Mouse (Mus musculus) lung, embryonic 14.5 days (tissue): Measurements from ENCODE around the gene Slc7a1. TPM values are rescaled to one million over a fixed set of nuclear protein-coding genes. Genes with fewer than 3 reads are reported as not detected.

Experiments used
- ATAC-seq: fragments of 200-750 bp; cut with Nextera tagmentation; 2 replicates; pipeline ENCODE4 v1.8.0; 2017; ENCODE audit warnings: mild to moderate bottlenecking, moderate TSS enrichment, moderate library complexity; ENCODE audit not compliant: insufficient read depth
- DNase-seq: peaks from one replicate; pipeline ENCODE4 v3.0.0-alpha.2; 2015
- H3K27ac ChIP-seq: fragments of 300-500 bp; sonication (generic); 2 replicates; pipeline ENCODE4 v1.5.1; 2014; ENCODE audit warnings: low read depth, mild to moderate bottlenecking, moderate library complexity
- H3K27me3 ChIP-seq: fragments of 300-500 bp; sonication (generic); 2 replicates; pipeline ENCODE4 v1.6.1; 2014; ENCODE audit warnings: low read length, control low read depth; ENCODE audit not compliant: insufficient read depth
- H3K36me3 ChIP-seq: fragments of 300-500 bp; sonication (generic); 2 replicates; pipeline ENCODE4 v1.6.1; 2014; ENCODE audit warnings: control low read depth; ENCODE audit not compliant: insufficient read depth
- H3K4me1 ChIP-seq: fragments of 300-500 bp; sonication (generic); 2 replicates; pipeline ENCODE4 v1.6.1; 2014; ENCODE audit warnings: antibody characterized with exemption, control low read depth; ENCODE audit not compliant: insufficient read depth
- H3K4me2 ChIP-seq: fragments of 300-500 bp; sonication (generic); 2 replicates; pipeline ENCODE4 v1.6.1; 2014; ENCODE audit warnings: mild to moderate bottlenecking
- H3K4me3 ChIP-seq: fragments of 300-500 bp; sonication (generic); 2 replicates; pipeline ENCODE4 v1.5.1; 2014; ENCODE audit warnings: low read depth, low read length
- H3K9ac ChIP-seq: fragments of 300-500 bp; sonication (generic); 2 replicates; pipeline ENCODE4 v1.6.1; 2014
- H3K9me3 ChIP-seq: fragments of 300-500 bp; sonication (generic); 2 replicates; pipeline ENCODE4 v1.6.1; 2016; ENCODE audit warnings: low read depth, low read length, control low read depth
- CTCF ChIP-seq: IDR thresholded peaks from 2 replicates; pipeline ENCODE4 v1.5.1; 2016; ENCODE audit warnings: antibody characterized with exemption, low read depth
- WGBS: fragments of 180-500 bp; shearing (Covaris S2); extraction: QIAGEN DNeasy Blood & Tissue Kit; methylation state at CpG from one replicate; pipeline ENCODE4 v1.1.7; 2014; 5-methylcytosine and 5-hydroxymethylcytosine counted together
- polyA plus RNA-seq: library from polyadenylated mRNA; unstranded; fragments of >200 nt; fragmentation: Nextera tagmentation; extraction: Ambion mirVana; gene quantifications from 2 replicates; pipeline ENCODE4 v1.2.1, GENCODE M21; 2014

Slc7a1 gene
- polyA plus RNA-seq, 1 experiment from 2014 or later = 31.3 TPM

DNA sequence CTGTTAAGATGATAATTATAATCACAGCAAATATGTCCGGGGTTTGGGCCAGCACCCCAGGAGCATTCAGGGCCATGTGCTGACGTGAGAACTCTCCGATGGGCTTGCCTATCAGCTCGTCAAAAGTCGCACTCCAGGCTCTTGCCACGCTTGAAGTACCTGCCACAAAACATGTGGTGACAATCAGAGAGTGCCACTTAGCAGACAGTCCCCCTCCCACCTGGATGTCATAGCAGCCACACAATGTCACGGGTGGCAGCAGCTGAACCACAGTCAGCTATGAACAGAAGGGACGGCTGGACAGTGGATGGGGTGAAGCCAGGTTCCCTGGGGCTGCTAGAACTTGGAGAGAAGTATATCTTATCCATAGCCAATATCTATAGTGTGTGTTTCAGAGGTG is 51.6 kb downstream of the Slc7a1 start:
- Histone ChIP-seq H3K27ac (no peak overlapping the region), H3K4me2 (no peak overlapping the region), H3K9me3 (no peaks in the 10 kb centered on the region), H3K27me3 (no peaks in the 10 kb centered on the region), H3K9ac (no peak overlapping the region), H3K36me3 (no peaks in the 10 kb centered on the region), H3K4me1 (peaks cover 4% of the 10 kb centered on the region; the same call in 1 of the 2 replicates), H3K4me3 (no peak overlapping the region)
- 69% methylated on average over 8 of the region's 8 CpGs for WGBS
- no peak for DNase-seq
- no peak for TF ChIP-seq CTCF
- ATAC-seq = no peak

DNA sequence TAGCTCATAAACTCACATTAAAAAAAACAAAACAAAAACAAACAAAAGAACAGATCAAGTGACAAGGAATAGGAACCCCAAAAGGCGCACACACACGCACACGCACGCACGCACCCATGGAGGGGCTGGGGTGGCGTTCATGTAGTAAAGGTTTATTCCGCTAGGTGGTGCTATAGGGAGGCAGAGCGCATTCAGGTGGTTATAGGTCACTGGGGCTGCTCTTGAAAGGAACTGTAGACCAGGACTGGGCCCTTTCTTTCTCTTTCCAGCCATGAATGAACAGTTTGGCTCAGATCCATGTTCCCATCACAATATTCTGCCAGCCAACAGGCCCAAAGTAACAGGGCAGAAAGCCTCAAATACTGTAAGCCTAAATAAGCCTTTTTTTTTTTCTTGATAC is 53.2 kb downstream of the Slc7a1 start:
- ATAC-seq = no peak
- 88% methylated on average over 8 of the region's 8 CpGs for WGBS
- Histone ChIP-seq H3K9me3 (no peaks in the 10 kb centered on the region), H3K27ac (no peak overlapping the region), H3K9ac (no peak overlapping the region), H3K4me3 (no peak overlapping the region), H3K27me3 (no peaks in the 10 kb centered on the region), H3K4me1 (peaks cover 12% of the 10 kb centered on the region; the same call in 1 of the 2 replicates), H3K4me2 (no peak overlapping the region), H3K36me3 (no peaks in the 10 kb centered on the region)
- DNase-seq = peak; percentile 12
- peak; percentile 49; the same call in 1 of the 2 replicates for TF ChIP-seq CTCF

DNA sequence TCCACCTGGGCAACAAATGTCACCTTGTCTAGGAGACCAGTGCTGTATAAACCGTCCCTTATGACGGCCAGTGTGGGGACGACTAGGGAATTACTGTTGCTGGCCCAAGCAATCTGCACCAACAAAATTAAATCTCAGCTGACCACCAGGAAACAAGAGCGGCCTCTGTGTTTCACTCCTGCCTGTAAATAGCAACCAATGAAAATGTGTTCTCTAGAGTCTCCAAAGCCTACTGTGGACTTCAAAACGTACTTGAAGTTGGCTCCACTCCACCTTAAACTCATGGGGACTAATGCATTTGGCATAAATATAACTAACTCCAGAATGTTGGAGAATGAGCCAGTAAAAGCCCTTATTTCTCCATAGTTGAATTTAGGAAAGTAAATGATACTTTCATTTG is 55.3 kb downstream of the Slc7a1 start:
- no peaks in the 10 kb centered on the region for H3K27me3 ChIP-seq
- no peak overlapping the region for H3K4me2 ChIP-seq
- 58% methylated on average over 5 of the region's 5 CpGs for WGBS
- H3K27ac ChIP-seq = no peak overlapping the region
- TF ChIP-seq CTCF = no peak
- DNase-seq = peak; percentile 28
- no peaks in the 10 kb centered on the region for H3K9me3 ChIP-seq
- peaks cover 8% of the 10 kb centered on the region; the same call in 1 of the 2 replicates for H3K36me3 ChIP-seq
- peaks cover 12% of the 10 kb centered on the region; the same call in 1 of the 2 replicates for H3K4me1 ChIP-seq
- ATAC-seq = no peak
- H3K4me3 ChIP-seq = no peak overlapping the region
- no peak overlapping the region for H3K9ac ChIP-seq

DNA sequence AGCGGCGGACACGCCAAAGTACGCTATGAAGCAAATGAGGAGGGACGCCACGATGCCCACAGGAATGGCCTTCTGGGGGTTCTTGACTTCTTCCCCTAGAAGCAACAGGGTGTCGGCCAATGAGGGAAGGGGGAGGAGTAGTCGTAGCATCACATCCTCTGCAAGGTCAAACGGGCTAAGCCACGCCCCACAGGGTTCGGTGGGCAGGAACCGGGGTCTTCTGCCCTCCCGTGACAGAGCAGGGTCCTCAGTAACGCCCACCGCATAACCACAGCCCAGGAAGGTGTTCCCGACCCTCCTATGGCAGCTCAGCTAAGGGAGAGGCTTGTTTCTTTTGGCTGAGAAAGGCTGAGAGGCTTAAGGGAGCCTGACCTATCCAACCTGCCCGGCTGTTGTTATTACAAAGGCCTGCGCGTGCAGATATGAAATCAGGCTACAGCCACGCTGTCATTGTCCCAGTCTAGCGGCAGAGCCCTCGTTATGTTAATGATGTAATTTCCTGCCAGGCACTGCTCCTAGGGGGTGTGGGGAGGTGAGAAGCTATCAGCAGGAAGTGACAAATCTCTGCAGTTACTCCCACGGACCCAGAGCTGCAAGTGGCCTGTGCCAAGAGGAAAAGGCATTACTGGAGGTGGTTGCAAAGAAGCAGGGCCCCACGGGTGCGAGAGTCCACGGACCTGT is 57.5 kb downstream of the Slc7a1 start:
- WGBS = 31% methylated on average over 26 of the region's 26 CpGs
- Histone ChIP-seq H3K27ac (peak overlapping the region; percentile 70; the same call in 1 of the 2 replicates), H3K9me3 (no peaks in the 10 kb centered on the region), H3K9ac (no peak overlapping the region; the same call in 1 of the 2 replicates), H3K4me1 (peaks cover 8% of the 10 kb centered on the region; the same call in 1 of the 2 replicates), H3K36me3 (peaks cover 8% of the 10 kb centered on the region; the same call in 1 of the 2 replicates), H3K4me2 (peak overlapping the region; percentile 48), H3K27me3 (no peaks in the 10 kb centered on the region), H3K4me3 (no peak overlapping the region)
- ATAC-seq (peak; percentile 84), DNase-seq (peak; percentile 67)
- no peak for TF ChIP-seq CTCF

DNA sequence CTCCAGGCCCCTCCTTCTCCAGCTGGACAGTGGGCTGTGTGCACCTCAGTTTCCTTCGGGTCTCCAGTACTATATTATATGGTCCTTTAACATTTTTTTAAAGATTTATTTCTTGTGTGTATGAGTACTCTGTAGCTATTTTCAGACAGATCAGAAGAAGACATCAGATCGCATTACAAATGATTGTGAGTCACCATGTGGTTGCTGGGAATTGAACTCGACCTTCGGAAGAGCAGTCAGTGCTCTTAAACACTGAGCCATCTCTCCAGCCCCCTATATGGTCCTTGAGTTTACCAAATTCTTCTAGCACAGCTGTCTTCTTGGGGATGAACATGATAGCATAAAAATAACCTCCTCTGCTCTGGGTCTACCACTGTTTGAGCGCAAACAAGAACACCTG is 60.6 kb downstream of the Slc7a1 start:
- H3K4me3 ChIP-seq = no peak overlapping the region
- H3K9ac ChIP-seq = no peak overlapping the region
- ATAC-seq (no peak), DNase-seq (no peak)
- H3K4me2 ChIP-seq = no peak overlapping the region
- no peaks in the 10 kb centered on the region for H3K9me3 ChIP-seq
- no peaks in the 10 kb centered on the region for H3K27me3 ChIP-seq
- WGBS = 85% methylated on average over 5 of the region's 5 CpGs
- H3K36me3 ChIP-seq = peaks cover 24% of the 10 kb centered on the region; the same call in 1 of the 2 replicates
- H3K4me1 ChIP-seq = peaks cover 8% of the 10 kb centered on the region; the same call in 1 of the 2 replicates
- H3K27ac ChIP-seq = no peak overlapping the region
- no peak for TF ChIP-seq CTCF

DNA sequence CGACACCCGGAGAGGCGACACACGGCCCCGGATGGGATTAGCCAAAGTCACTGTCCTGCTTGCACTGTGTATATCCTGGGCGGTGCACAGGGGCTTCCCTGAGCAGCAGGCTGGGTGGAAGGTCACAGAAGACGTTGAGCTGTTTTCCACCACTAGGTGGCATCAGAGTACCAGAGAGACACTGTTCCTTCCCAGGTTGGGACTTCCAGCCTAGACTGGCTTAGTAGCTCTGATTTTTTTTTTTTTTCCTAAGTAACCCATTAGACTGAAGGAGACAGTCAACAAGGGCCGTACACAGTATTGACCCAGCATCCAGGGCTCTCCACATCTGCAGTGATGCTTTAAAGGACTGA is 67.1 kb downstream of the Slc7a1 start:
- Histone ChIP-seq H3K4me2 (peak overlapping the region; percentile 33; the same call in 1 of the 2 replicates), H3K27me3 (no peaks in the 10 kb centered on the region), H3K27ac (no peak overlapping the region), H3K4me3 (no peak overlapping the region), H3K4me1 (no peaks in the 10 kb centered on the region), H3K9ac (no peak overlapping the region), H3K36me3 (peaks cover 27% of the 10 kb centered on the region; the same call in 1 of the 2 replicates), H3K9me3 (no peaks in the 10 kb centered on the region)
- peak; percentile 96 for DNase-seq
- WGBS = 17% methylated on average over 8 of the region's 8 CpGs
- TF ChIP-seq CTCF = peak; percentile 94
- ATAC-seq = peak; percentile 88

DNA sequence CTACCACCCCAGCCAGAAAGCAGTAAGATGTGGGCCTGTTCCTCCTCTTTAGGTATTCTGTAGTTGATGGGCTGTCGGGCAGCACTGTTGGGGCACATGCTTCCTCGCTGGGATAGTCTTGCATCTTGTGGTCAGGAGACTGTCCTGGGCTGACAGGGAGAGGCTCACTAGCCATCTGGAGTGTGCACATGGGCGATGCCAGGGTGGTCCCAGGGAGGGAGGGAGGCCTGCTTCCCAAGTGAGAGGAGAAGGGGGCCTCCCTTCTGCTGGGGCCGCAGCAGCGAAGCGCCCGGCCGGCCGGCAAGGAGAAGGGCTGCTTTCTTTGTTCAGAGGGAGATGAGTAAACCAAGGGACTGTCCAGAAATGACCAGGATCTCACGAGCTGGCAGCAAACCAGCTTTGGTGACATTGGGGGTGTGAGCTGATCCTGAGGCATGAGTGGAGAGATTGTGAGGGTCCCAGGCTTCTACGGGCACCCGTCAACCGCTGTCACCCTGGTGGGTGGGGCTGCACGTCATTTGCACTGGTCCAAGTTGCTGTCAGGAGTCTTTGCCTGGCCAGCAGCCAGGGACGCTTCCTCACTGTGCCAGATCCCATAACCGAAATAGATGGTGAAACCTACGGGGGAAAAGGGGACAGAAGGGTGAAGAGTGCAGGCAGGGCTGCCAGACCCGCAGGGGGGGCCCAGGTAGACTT is 67.6 kb downstream of the Slc7a1 start:
- 55% methylated on average over 18 of the region's 18 CpGs for WGBS
- H3K4me1 ChIP-seq = no peaks in the 10 kb centered on the region
- no peak overlapping the region for H3K4me3 ChIP-seq
- no peak overlapping the region for H3K27ac ChIP-seq
- H3K4me2 ChIP-seq = peak overlapping the region; percentile 33; the same call in 1 of the 2 replicates
- DNase-seq (peak; percentile 69), ATAC-seq (peak; percentile 59)
- H3K9me3 ChIP-seq = no peaks in the 10 kb centered on the region
- no peak for TF ChIP-seq CTCF
- H3K9ac ChIP-seq = no peak overlapping the region
- peaks cover 27% of the 10 kb centered on the region; the same call in 1 of the 2 replicates for H3K36me3 ChIP-seq
- H3K27me3 ChIP-seq = no peaks in the 10 kb centered on the region
